Mouse (Mus musculus) layer of hippocampus, adult 8-10 months (tissue): Measurements from ENCODE around the gene Itgax. TPM values are rescaled to one million over a fixed set of nuclear protein-coding genes. Genes with fewer than 3 reads are reported as not detected.
"Not testable (repeated sequence)": the region's sequence is repeated elsewhere in the genome, so short reads cannot be mapped to it uniquely, and the experiment has no call there.

Source experiments
- DNase-seq, 2 experiments: peaks; one replicate each; pipeline ENCODE4 v3.0.0; 2022; ENCODE audit warnings: low spot score in 2 of 2
- total RNA-seq, 4 experiments: library from RNA; stranded (reverse); gene quantifications; 2 replicates each; pipeline ENCODE4 v1.2.4; 2022

Itgax gene
- total RNA-seq, 4 experiments from 2014 or later = 0.55 to 37.4 (median 30.5) TPM; not detected in 1

DNA sequence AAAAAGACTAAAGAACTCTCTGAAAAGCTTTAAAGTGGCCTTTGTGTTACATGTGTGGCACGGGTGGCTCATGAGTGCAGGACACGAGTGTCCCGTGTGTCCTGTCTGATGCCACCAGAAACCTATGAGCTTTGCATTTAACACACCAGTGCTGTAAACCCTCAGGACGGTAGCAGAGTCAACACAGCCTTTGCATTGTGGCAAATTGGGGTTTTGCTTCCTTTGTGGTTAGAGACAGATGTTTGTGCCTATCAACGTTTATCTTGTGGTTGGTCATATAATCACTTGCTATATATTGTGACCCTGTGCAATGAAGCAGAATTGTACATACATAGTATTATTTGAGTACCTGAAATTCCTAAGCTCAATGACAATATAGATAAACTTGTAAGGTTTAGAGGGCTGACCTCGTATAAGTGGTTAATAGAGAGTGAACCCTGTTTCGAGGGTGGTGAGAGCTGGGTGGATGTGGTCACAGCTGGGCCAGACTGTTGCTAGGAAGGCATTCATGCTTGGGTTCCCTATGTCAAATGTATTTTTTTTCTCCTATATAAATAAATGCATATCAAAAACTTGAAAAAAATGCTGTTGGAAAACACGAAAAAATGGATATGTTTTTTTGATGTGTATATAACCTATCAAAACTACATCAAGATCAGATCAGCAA is 29.5 kb downstream of the Itgax start:
- DNase-seq = not testable (repeated sequence)

DNA sequence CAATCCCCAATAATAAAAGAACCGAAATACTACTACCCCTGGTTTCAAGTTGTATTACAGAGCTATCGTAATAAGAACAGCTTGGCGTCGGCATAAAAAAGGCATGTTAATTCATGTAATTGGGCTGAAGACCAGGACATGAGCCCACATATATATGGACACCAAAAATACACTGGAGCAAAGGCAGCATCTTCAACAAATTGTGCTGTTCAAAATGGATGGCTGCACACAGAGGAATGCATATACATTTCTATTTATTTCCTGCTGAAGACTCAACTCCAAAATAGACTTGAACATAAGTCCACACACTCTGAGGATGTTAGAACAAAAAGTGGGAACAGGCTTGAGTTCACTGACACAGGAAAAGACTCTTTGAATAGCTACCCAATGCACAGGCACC is 34.7 kb downstream of the Itgax start:
- DNase-seq = no peak

DNA sequence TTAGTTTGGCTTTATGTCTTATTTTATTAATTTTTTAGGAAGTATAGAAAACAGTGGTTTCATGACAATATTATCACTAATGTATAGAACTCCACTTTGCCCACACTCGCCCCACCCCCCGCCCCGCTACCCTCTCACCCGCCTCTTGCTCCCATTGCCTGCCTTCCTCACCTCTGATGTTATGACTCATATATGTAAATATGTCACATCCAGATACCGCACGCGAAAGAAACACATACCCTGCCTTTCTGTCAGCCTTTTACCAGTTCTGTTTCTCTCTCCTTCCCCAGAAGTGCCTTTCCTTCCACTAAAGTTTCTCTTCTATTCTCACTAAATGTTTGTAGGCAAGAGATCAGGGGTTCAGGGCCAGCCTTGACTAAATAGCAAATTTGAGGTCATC is 37.0 kb downstream of the Itgax start:
- no peak for DNase-seq

DNA sequence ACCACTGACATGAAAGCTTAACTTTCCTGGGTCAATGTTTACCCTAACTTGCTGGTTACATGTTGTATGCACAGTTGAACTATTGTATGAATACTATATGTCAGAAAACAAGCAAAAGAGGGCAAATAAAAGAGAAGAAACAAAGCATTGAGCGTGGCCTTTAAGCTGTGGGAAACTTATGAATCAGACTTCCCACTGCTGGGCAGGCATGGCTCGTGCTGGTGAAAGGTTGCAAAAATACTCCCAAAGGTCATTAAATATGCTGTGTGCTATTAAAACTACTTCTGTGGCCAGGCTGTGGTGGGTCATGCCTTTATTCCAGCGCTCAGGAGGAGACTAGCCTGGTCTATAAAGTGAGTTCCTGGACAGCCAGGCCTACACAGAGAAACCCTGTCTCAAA is 40.6 kb downstream of the Itgax start:
- DNase-seq = no peak

DNA sequence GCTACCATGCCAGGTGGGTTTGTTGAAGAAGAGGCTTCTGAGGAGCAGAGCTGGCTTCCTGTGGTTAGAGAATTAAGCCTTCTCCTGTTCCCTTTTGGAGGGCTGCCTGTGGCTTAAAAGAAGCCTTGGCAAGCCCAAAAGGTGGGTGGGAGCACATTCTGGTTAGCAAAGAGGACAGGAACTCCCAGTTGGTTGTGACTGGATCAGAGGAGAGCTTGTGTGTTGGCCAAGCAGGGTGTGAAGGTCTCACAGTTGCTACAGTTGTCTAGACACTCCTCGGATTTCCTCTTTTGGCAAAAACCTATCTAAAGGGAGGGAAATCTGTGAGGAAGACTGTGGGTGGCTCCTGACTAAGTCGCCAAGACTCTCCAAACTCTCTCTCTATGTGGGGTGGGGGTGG is 49.0 kb downstream of the Itgax start:
- DNase-seq = no peak

DNA sequence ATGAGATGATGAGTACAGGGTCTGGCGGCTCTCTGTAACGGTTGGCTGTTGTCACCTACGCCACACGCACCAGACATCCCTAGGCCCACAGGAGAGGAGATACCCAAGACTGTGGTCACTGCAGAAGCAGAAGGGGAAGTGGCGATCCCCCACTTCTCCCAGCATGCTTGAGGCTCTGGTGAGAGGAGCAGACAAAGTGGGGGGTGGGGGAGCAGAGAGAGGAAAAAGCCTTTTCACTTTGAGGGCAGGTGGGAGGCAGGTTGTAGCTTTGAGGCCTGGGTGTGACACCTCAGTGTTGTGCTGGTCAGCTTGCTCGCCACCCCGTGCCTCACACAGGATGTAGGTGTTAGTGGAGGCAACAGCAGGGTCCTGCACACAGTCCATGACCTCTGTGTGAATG is 50.8 kb downstream of the Itgax start:
- DNase-seq = no peak

DNA sequence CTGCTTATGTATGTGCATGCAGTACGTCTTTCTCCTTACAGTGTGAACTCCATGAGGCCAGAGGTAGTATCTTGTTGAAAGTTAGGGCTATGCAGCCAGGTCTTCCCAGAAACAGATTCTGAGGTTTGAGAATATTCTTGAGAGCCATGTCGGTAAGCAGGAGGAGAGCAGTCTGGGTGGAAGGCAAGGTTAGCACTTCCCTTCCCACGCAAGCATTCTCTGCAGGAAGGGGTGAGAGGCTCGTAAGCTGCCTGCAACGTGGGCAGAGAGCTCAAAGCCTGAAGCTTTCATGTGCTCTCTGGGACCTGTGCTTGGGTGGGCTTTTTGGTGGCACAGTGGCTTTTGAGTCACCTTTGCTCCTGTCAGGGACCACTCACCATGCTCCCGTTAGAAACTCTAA is 51.2 kb downstream of the Itgax start:
- no peak for DNase-seq

DNA sequence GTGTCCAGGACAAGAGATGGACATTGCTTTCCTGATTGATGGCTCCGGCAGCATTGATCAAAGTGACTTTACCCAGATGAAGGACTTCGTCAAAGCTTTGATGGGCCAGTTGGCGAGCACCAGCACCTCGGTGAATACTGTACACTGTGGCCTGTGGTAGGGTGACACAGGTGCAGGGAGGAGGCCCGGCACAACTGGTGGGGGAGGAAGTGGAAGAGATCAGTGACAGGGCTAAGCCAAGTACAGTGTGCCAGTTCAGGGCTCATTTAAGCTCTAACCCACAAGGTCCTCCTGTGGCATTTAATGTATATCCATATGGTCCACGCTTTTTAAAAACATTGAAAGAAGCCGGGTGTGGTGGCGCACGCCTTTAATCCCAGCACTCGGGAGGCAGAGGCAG is 52.3 kb downstream of the Itgax start:
- DNase-seq = no peak

Other genes starting within 250 kb of the Itgax start
- 1 to 10 TPM; 2.0 to 4.0 (median 2.8) TPM for gene Prss53, start 238.6 kb upstream of the Itgax start, total RNA-seq
- gene Gm21974, start 234.1 kb upstream of the Itgax start, total RNA-seq = not detected
- gene Vkorc1, start 233.9 kb upstream of the Itgax start, total RNA-seq = 10 to 100 TPM; 23.8 to 36.6 (median 31.8) TPM
- gene Bckdk, start 225.5 kb upstream of the Itgax start, total RNA-seq = 10 to 100 TPM; 42.0 to 45.2 (median 42.2) TPM
- gene Kat8, start 217.0 kb upstream of the Itgax start, total RNA-seq = 10 to 100 TPM; 28.5 to 38.3 (median 34.5) TPM
- under 1 TPM; 0.18 to 0.98 (median 0.46) TPM for gene Prss8, start 199.4 kb upstream of the Itgax start, total RNA-seq
- gene Prss36, start 182.8 kb upstream of the Itgax start, total RNA-seq = 10 to 100 TPM in 1 of 4 experiments, 1 to 10 TPM in 3; 8.0 to 12.7 (median 9.1) TPM
- 100 to 1,000 TPM; 328 to 387 (median 356) TPM for gene Fus, start 162.1 kb upstream of the Itgax start, total RNA-seq
- gene Pycard, start 135.7 kb upstream of the Itgax start, total RNA-seq = 10 to 100 TPM in 2 of 4 experiments, 1 to 10 TPM in 2; 2.6 to 14.8 (median 7.2) TPM
- 1 to 10 TPM in 2 of 4 experiments, under 1 TPM in 2; 0.47 to 1.1 (median 0.95) TPM for gene Trim72, start 125.6 kb upstream of the Itgax start, total RNA-seq
- gene Itgam, start 66.9 kb upstream of the Itgax start, total RNA-seq = 10 to 100 TPM; 10.4 to 35.9 (median 24.0) TPM
- gene Gm49368, start 66.9 kb upstream of the Itgax start, total RNA-seq = under 1 TPM in 1 of 4 experiments, not detected in 3; 0.16 TPM
- gene Itgad, start 24.8 kb downstream of the Itgax start, total RNA-seq = 1 to 10 TPM in 1 of 4 experiments, under 1 TPM in 3; 0.61 to 1.7 (median 0.83) TPM
- 10 to 100 TPM in 2 of 4 experiments, 1 to 10 TPM in 2; 2.5 to 18.9 (median 9.2) TPM for gene Cox6a2, start 76.8 kb downstream of the Itgax start, total RNA-seq
- gene Armc5, start 107.8 kb downstream of the Itgax start, total RNA-seq = 10 to 100 TPM; 10.0 to 14.7 (median 11.9) TPM
- 1 to 10 TPM; 3.5 to 5.0 (median 3.7) TPM for gene 9130023H24Rik, start 108.5 kb downstream of the Itgax start, total RNA-seq
- gene Tgfb1i1, start 117.3 kb downstream of the Itgax start, total RNA-seq = 10 to 100 TPM; 13.2 to 16.4 (median 13.6) TPM
- not detected for gene Slc5a2, start 136.1 kb downstream of the Itgax start, total RNA-seq
- gene BC017158, start 168.6 kb downstream of the Itgax start, total RNA-seq = 10 to 100 TPM; 25.1 to 31.9 (median 28.0) TPM